In the genomic region with DNA sequence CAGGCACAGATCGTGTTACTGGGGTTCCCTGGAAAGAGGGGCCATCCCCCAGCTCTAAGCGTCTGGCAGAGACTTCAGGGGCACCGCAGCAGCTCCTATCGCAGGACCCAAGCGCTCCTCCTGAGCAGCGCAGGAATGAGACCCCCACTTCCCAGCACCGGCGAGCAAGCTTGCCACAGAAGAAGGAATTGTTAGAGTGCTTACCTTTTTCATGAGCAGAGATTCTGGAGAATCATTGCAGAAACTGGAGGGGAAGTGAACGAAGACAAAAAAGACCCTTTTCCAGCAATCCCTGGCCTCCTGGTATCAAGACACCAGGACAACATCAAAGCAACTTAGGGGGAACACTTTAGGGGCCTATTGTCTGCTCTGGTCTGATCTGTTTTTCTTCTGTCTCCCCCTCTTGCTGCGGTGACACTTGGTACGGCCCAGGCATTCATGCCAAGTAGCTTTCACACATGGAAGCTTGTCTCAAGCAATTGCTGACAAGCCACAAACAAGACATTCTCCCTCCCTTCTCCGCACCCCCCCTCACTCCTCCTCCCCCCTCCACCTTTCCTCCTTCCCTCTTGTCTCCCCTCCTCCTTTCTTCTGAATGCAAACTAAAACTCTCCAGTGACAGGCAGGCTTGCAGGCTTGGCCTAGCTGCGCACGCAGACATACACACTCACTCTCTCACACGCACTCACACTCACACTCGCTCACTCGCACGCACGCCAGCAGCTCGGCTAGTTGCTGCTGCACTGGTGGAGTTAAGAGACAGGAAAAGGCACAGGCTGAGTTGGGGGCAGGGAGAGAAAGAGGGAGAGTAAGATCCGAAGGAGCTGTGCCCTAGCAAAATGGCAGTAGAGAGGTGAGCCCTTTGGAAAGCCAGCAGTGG, we compare ENCODE assay signal across 7 mouse cellular contexts. TPM values are rescaled to one million over a fixed set of nuclear protein-coding genes. Genes with fewer than 3 reads are reported as not detected.
A peak's percentile ranks its signal among the peaks of the same experiment; 100 is the strongest.
DNase-seq lines count a peak whose midpoint lies in the region; ATAC-seq and TF ChIP-seq lines count a peak whose summit lies in the region.

Gene Bcl9, minus strand, starts transcription at position 365 of the 880 bp plus-strand sequence.

- no peaks in the 10 kb centered on the region for H3K36me3 ChIP-seq in intestine, postnatal 0 days (ENCODE audit: control insufficient read depth, insufficient read depth)
- no peaks in the 10 kb centered on the region for H3K36me3 ChIP-seq in midbrain, embryonic 10.5 days

- peak within 1 kb of the TSS; percentile 84 for H3K4me2 ChIP-seq in intestine, postnatal 0 days (replicated peaks; ENCODE audit: low read depth)

- H3K9ac ChIP-seq in intestine, postnatal 0 days (ENCODE audit: low read depth, low read length), result peak within 1 kb of the TSS; percentile 77

- H3K9me3 ChIP-seq in intestine, postnatal 0 days (ENCODE audit: control insufficient read depth), result no peaks in the 10 kb centered on the region
- H3K9me3 ChIP-seq in midbrain, embryonic 10.5 days (replicated peaks), result peaks cover 4% of the 10 kb centered on the region; the same call in 1 of the 2 replicates

- peak; percentile 86 for DNase-seq in adrenal gland, postnatal 10 days
- DNase-seq in embryo, embryonic 11.5 days (ENCODE audit: low read depth, low spot score), result peak; percentile 79
- DNase-seq in left cerebral cortex, postnatal 36 days (ENCODE audit: low spot score in 2 of 2), result peak; percentile 83 to 86
- peak; percentile 92 for DNase-seq in midbrain, embryonic 10.5 days (ENCODE audit: low spot score)
- peak; percentile 79 for DNase-seq in right cerebral cortex, postnatal 4 days

- no peaks in the 10 kb centered on the region for H3K27me3 ChIP-seq in intestine, postnatal 0 days (replicated peaks; ENCODE audit: control insufficient read depth, insufficient read depth, low read length)
- H3K27me3 ChIP-seq in midbrain, embryonic 10.5 days (ENCODE audit: low read depth, poor library complexity, severe bottlenecking), result no peaks in the 10 kb centered on the region

- WGBS in intestine, postnatal 0 days, result under 1% methylated on average over 21 of the region's 21 CpGs
- 1% methylated on average over 21 of the region's 21 CpGs for WGBS in midbrain, embryonic 10.5 days

- no peaks in the 10 kb centered on the region for H3K4me1 ChIP-seq in intestine, postnatal 0 days (replicated peaks; ENCODE audit: control insufficient read depth, insufficient read depth, low read length)
- peaks cover 47% of the 10 kb centered on the region for H3K4me1 ChIP-seq in midbrain, embryonic 10.5 days

- peak; percentile 57 for ATAC-seq in granulocyte monocyte progenitor cell, adult 5-6 weeks (replicated peaks; ENCODE audit: poor library complexity, severe bottlenecking)
- peak; percentile 78 for ATAC-seq in intestine, postnatal 0 days

- peak; percentile 11; the same call in 1 of the 2 replicates for TF ChIP-seq CTCF in intestine, postnatal 0 days (IDR thresholded peaks at IDR 0.05; ENCODE audit: low read depth)

- intact Hi-C loops in left cerebral cortex, postnatal 36 days (cut with DNase I), result loop anchor here (1.0 to 5.0 kb wide), 2 partner anchors 40 to 70 kb away; no protein-coding TSS in a partner anchor

- H3K27ac ChIP-seq in intestine, postnatal 0 days (ENCODE audit: low read depth, low read length), result peak within 1 kb of the TSS; percentile 89
- peak within 1 kb of the TSS; percentile 95 for H3K27ac ChIP-seq in midbrain, embryonic 10.5 days (replicated peaks)

- peak within 1 kb of the TSS; percentile 63 for H3K4me3 ChIP-seq in intestine, postnatal 0 days (ENCODE audit: low read depth, low read length)
- H3K4me3 ChIP-seq in midbrain, embryonic 10.5 days, result peak within 1 kb of the TSS; percentile 84

RNA-seq across cellular contexts. Expression of gene Bcl9, which starts in this region (rescaled TPM):
- total RNA-seq in adrenal gland, postnatal 10 days (2021), result 10 to 100 TPM; 13.8 to 19.1 TPM
- 25.3 and 43.8 TPM in 2 replicates for total RNA-seq in granulocyte monocyte progenitor cell, adult 5-6 weeks (2014; fragmentation: Nextera tagmentation)
- total RNA-seq in granulocyte monocyte progenitor cell, adult 5-6 weeks (2017), result 3.5 and 6.2 TPM in 2 replicates
- polyA plus RNA-seq in intestine, postnatal 0 days (2015; fragmentation: Nextera tagmentation; extraction: Ambion mirVana), result 21.2 and 26.7 TPM in 2 replicates
- total RNA-seq in left cerebral cortex, postnatal 36 days (2021), result 10 to 100 TPM; 42.2 to 53.0 TPM
- polyA plus RNA-seq in midbrain, embryonic 10.5 days (2016; fragmentation: Nextera tagmentation; extraction: Ambion mirVana), result 47.2 and 56.2 TPM in 2 replicates

Comparison
In these comparisons a context has a peak if more than half of its experiments do, and no peak if none do; other contexts are left out.
1. Peak in every context shown above with its lines: DNase-seq, ATAC-seq, H3K4me3 ChIP-seq and H3K27ac ChIP-seq.